Mouse (Mus musculus) hindbrain, embryonic 14.5 days (tissue): ENCODE results near the gene Serpinb9. TPM values are rescaled to one million over a fixed set of nuclear protein-coding genes. Genes with fewer than 3 reads are reported as not detected.

Source experiments
- ATAC-seq: fragments of 200-750 bp; cut with Nextera tagmentation; 2 replicates; pipeline ENCODE4 v1.8.0; 2017; ENCODE audit warnings: moderate number of reproducible peaks, mild to moderate bottlenecking, moderate TSS enrichment, moderate library complexity; ENCODE audit not compliant: low FRiP score
- DNase-seq: peaks from one replicate; pipeline ENCODE4 v3.0.0-alpha.2; 2015; ENCODE audit warnings: low spot score
- H3K27ac ChIP-seq: fragments of 300-500 bp; sonication (generic); 2 replicates; pipeline ENCODE4 v1.5.1; 2014; ENCODE audit warnings: mild to moderate bottlenecking, moderate library complexity
- H3K27me3 ChIP-seq: fragments of 300-500 bp; sonication (generic); 2 replicates; pipeline ENCODE4 v1.6.1; 2014; ENCODE audit warnings: mild to moderate bottlenecking, low read length, mixed read lengths; ENCODE audit not compliant: control insufficient read depth, insufficient read depth
- H3K36me3 ChIP-seq: fragments of 300-500 bp; sonication (generic); replicated peaks from 2 replicates; pipeline ENCODE4 v1.6.1; 2014; ENCODE audit not compliant: control insufficient read depth, insufficient read depth
- H3K4me1 ChIP-seq: fragments of 300-500 bp; sonication (generic); replicated peaks from 2 replicates; pipeline ENCODE4 v1.6.1; 2014; ENCODE audit warnings: antibody characterized with exemption, low read length, mixed read lengths; ENCODE audit not compliant: control insufficient read depth, insufficient read depth
- H3K4me2 ChIP-seq: fragments of 300-500 bp; sonication (generic); replicated peaks from 2 replicates; pipeline ENCODE4 v1.6.1; 2014; ENCODE audit warnings: mild to moderate bottlenecking, moderate library complexity
- H3K4me3 ChIP-seq: fragments of 300-500 bp; sonication (generic); replicated peaks from 2 replicates; pipeline ENCODE4 v1.5.1; 2014; ENCODE audit warnings: mild to moderate bottlenecking, low read length
- H3K9ac ChIP-seq: fragments of 300-500 bp; sonication (generic); 2 replicates; pipeline ENCODE4 v1.6.1; 2014
- H3K9me3 ChIP-seq: fragments of 300-500 bp; sonication (generic); 2 replicates; pipeline ENCODE4 v1.6.1; 2016; ENCODE audit warnings: low read length; ENCODE audit not compliant: control insufficient read depth
- WGBS: fragments of 180-500 bp; shearing (Covaris S2); extraction: QIAGEN DNeasy Blood & Tissue Kit; methylation state at CpG from one replicate; pipeline ENCODE4 v1.1.7; 2014; 5-methylcytosine and 5-hydroxymethylcytosine counted together
- polyA plus RNA-seq: library from polyadenylated mRNA; unstranded; fragments of >200 nt; fragmentation: Nextera tagmentation; extraction: Ambion mirVana; gene quantifications from 2 replicates; pipeline ENCODE4 v1.2.1, GENCODE M21; 2014

Serpinb9 gene
- polyA plus RNA-seq, 1 experiment from 2014 or later, result 2.7 TPM

GRCm38 (mm10) chr13:32968996-32969640 is 33.9 kb upstream of the Serpinb9 start:
- WGBS, result 83% methylated on average over 4 of the region's 4 CpGs
- no peak overlapping the region for H3K4me3 ChIP-seq
- H3K27me3 ChIP-seq, result no peaks in the 10 kb centered on the region
- no peaks in the 10 kb centered on the region for H3K36me3 ChIP-seq
- no peak overlapping the region for H3K27ac ChIP-seq
- H3K9me3 ChIP-seq, result no peaks in the 10 kb centered on the region
- no peak for DNase-seq
- no peak overlapping the region for H3K4me2 ChIP-seq
- H3K9ac ChIP-seq, result no peak overlapping the region
- H3K4me1 ChIP-seq, result no peaks in the 10 kb centered on the region
- ATAC-seq, result no peak

GRCm38 (mm10) chr13:32969641-32970040 is 33.4 kb upstream of the Serpinb9 start:
- Histone ChIP-seq H3K27me3 (no peaks in the 10 kb centered on the region), H3K9me3 (no peaks in the 10 kb centered on the region), H3K36me3 (no peaks in the 10 kb centered on the region), H3K4me3 (no peak overlapping the region), H3K4me2 (no peak overlapping the region), H3K4me1 (no peaks in the 10 kb centered on the region), H3K9ac (no peak overlapping the region), H3K27ac (no peak overlapping the region)
- DNase-seq (no peak), ATAC-seq (no peak)
- WGBS, result 84% methylated on average over 1 of the region's 1 CpGs

- no peaks in the 10 kb centered on the region for H3K27me3 ChIP-seq
- no peaks in the 10 kb centered on the region for H3K9me3 ChIP-seq
- no peaks in the 10 kb centered on the region for H3K4me1 ChIP-seq
- DNase-seq, result no peak
- no peak overlapping the region for H3K4me3 ChIP-seq
- no peak overlapping the region for H3K4me2 ChIP-seq
- no peak for ATAC-seq
- H3K27ac ChIP-seq, result no peak overlapping the region
- H3K9ac ChIP-seq, result no peak overlapping the region
- WGBS, result 93% methylated on average over 3 of the region's 3 CpGs
- no peaks in the 10 kb centered on the region for H3K36me3 ChIP-seq
These were observed 32.3 kb upstream of the Serpinb9 start for GRCm38 (mm10) chr13:32970776-32971175.

GRCm38 (mm10) chr13:32974268-32974667 is 28.8 kb upstream of the Serpinb9 start:
- 95% methylated on average over 2 of the region's 2 CpGs for WGBS
- Histone ChIP-seq H3K9me3 (no peaks in the 10 kb centered on the region), H3K4me3 (no peak overlapping the region), H3K27me3 (no peaks in the 10 kb centered on the region), H3K4me1 (no peaks in the 10 kb centered on the region), H3K36me3 (no peaks in the 10 kb centered on the region), H3K27ac (no peak overlapping the region), H3K9ac (no peak overlapping the region), H3K4me2 (no peak overlapping the region)
- DNase-seq (no peak), ATAC-seq (no peak)

GRCm38 (mm10) chr13:32974889-32975460 is 28.1 kb upstream of the Serpinb9 start:
- WGBS, result 71% methylated on average over 3 of the region's 3 CpGs
- no peak overlapping the region for H3K4me2 ChIP-seq
- ATAC-seq (no peak), DNase-seq (no peak)
- H3K27me3 ChIP-seq, result no peaks in the 10 kb centered on the region
- H3K36me3 ChIP-seq, result no peaks in the 10 kb centered on the region
- no peaks in the 10 kb centered on the region for H3K4me1 ChIP-seq
- no peaks in the 10 kb centered on the region for H3K9me3 ChIP-seq
- H3K9ac ChIP-seq, result no peak overlapping the region
- no peak overlapping the region for H3K4me3 ChIP-seq
- no peak overlapping the region for H3K27ac ChIP-seq

- Histone ChIP-seq H3K4me3 (no peak overlapping the region), H3K36me3 (no peaks in the 10 kb centered on the region), H3K27ac (no peak overlapping the region), H3K27me3 (no peaks in the 10 kb centered on the region), H3K9ac (no peak overlapping the region), H3K4me2 (no peak overlapping the region), H3K4me1 (no peaks in the 10 kb centered on the region), H3K9me3 (no peaks in the 10 kb centered on the region)
- no peak for DNase-seq
- whole genome bisulfite sequencing, result 85% methylated on average over 2 of the region's 2 CpGs
- ATAC-seq, result no peak
These were observed 27.3 kb upstream of the Serpinb9 start for GRCm38 (mm10) chr13:32975710-32976109.

GRCm38 (mm10) chr13:32982556-32983042 is 20.5 kb upstream of the Serpinb9 start:
- DNase-seq, result no peak

GRCm38 (mm10) chr13:32986256-32986655 is 16.8 kb upstream of the Serpinb9 start:
- Histone ChIP-seq H3K27ac (no peak overlapping the region), H3K27me3 (no peaks in the 10 kb centered on the region), H3K36me3 (no peaks in the 10 kb centered on the region), H3K4me3 (no peak overlapping the region), H3K9me3 (no peaks in the 10 kb centered on the region), H3K9ac (no peak overlapping the region), H3K4me2 (no peak overlapping the region), H3K4me1 (no peaks in the 10 kb centered on the region)
- ATAC-seq (no peak), DNase-seq (no peak)

More at GRCm38 (mm10) chr13:32982556-32983042, 20.5 kb upstream of the Serpinb9 start:
- no peak overlapping the region for H3K9ac ChIP-seq
- no peak for ATAC-seq
- no peaks in the 10 kb centered on the region for H3K36me3 ChIP-seq
- H3K27me3 ChIP-seq, result no peaks in the 10 kb centered on the region
- no peak overlapping the region for H3K4me3 ChIP-seq
- H3K4me2 ChIP-seq, result no peak overlapping the region
- no peaks in the 10 kb centered on the region for H3K4me1 ChIP-seq
- 83% methylated on average over 4 of the region's 4 CpGs for WGBS
- H3K9me3 ChIP-seq, result no peaks in the 10 kb centered on the region
- H3K27ac ChIP-seq, result no peak overlapping the region

GRCm38 (mm10) chr13:32993152-32993893 is 9.7 kb upstream of the Serpinb9 start:
- no peak for ATAC-seq
- Histone ChIP-seq H3K9me3 (no peaks in the 10 kb centered on the region), H3K36me3 (no peaks in the 10 kb centered on the region), H3K4me1 (no peaks in the 10 kb centered on the region), H3K9ac (no peak overlapping the region), H3K27ac (no peak overlapping the region), H3K4me3 (no peak overlapping the region), H3K27me3 (no peaks in the 10 kb centered on the region), H3K4me2 (no peak overlapping the region)
- no peak for DNase-seq
- WGBS, result 78% methylated on average over 10 of the region's 10 CpGs
